Mouse (Mus musculus) liver, embryonic 16.5 days (tissue): ENCODE measurements around the gene Tmeff2. TPM values are rescaled to one million over a fixed set of nuclear protein-coding genes. Genes with fewer than 3 reads are reported as not detected.

ENCODE experiments used
- ATAC-seq: fragments of 200-750 bp; cut with Nextera tagmentation; 2 replicates; pipeline ENCODE4 v1.8.0; 2017; ENCODE audit warnings: low read depth, mild to moderate bottlenecking, moderate number of reproducible peaks, moderate library complexity
- H3K27ac ChIP-seq: fragments of 300-500 bp; sonication (generic); 2 replicates; pipeline ENCODE4 v1.5.1; 2014; ENCODE audit warnings: mild to moderate bottlenecking, low read length
- H3K27me3 ChIP-seq: fragments of 300-500 bp; sonication (generic); 2 replicates; pipeline ENCODE4 v1.6.1; 2014; ENCODE audit warnings: low read depth, low read length, mixed read lengths; ENCODE audit not compliant: control insufficient read depth, insufficient read depth
- H3K36me3 ChIP-seq: fragments of 300-500 bp; sonication (generic); 2 replicates; pipeline ENCODE4 v1.6.1; 2014; ENCODE audit warnings: mild to moderate bottlenecking; ENCODE audit not compliant: control insufficient read depth, insufficient read depth
- H3K4me1 ChIP-seq: fragments of 300-500 bp; sonication (generic); 2 replicates; pipeline ENCODE4 v1.6.1; 2014; ENCODE audit warnings: low read depth, low read length, mixed read lengths; ENCODE audit not compliant: control insufficient read depth
- H3K4me2 ChIP-seq: fragments of 300-500 bp; sonication (generic); 2 replicates; pipeline ENCODE4 v1.6.1; 2014; ENCODE audit warnings: low read depth, low read length, mixed read lengths
- H3K4me3 ChIP-seq: fragments of 300-500 bp; sonication (generic); 2 replicates; pipeline ENCODE4 v1.5.1; 2014; ENCODE audit warnings: low read depth, mild to moderate bottlenecking, low read length
- H3K9ac ChIP-seq: fragments of 300-500 bp; sonication (generic); 2 replicates; pipeline ENCODE4 v1.6.1; 2014; ENCODE audit warnings: low read depth, low read length
- H3K9me3 ChIP-seq: fragments of 300-500 bp; sonication (generic); replicated peaks from 2 replicates; pipeline ENCODE4 v1.6.1; 2016; ENCODE audit warnings: low read length; ENCODE audit not compliant: control insufficient read depth
- WGBS: fragments of 180-500 bp; shearing (Covaris S2); extraction: QIAGEN DNeasy Blood & Tissue Kit; methylation state at CpG from one replicate; pipeline ENCODE4 v1.1.7; 2014; ENCODE audit not compliant: insufficient replicate concordance; 5-methylcytosine and 5-hydroxymethylcytosine counted together
- microRNA-seq: library from miRNA; unstranded; fragments of <30 nt; microRNA quantifications from one replicate; pipeline ENCODE4, GENCODE M21; 2016
- polyA plus RNA-seq: library from polyadenylated mRNA; unstranded; fragments of >200 nt; fragmentation: Nextera tagmentation; extraction: Ambion mirVana; gene quantifications from 2 replicates; pipeline ENCODE4 v1.2.1, GENCODE M21; 2015

Gene Tmeff2
- polyA plus RNA-seq, 1 experiment from 2014 or later: 0.66 TPM

DNA sequence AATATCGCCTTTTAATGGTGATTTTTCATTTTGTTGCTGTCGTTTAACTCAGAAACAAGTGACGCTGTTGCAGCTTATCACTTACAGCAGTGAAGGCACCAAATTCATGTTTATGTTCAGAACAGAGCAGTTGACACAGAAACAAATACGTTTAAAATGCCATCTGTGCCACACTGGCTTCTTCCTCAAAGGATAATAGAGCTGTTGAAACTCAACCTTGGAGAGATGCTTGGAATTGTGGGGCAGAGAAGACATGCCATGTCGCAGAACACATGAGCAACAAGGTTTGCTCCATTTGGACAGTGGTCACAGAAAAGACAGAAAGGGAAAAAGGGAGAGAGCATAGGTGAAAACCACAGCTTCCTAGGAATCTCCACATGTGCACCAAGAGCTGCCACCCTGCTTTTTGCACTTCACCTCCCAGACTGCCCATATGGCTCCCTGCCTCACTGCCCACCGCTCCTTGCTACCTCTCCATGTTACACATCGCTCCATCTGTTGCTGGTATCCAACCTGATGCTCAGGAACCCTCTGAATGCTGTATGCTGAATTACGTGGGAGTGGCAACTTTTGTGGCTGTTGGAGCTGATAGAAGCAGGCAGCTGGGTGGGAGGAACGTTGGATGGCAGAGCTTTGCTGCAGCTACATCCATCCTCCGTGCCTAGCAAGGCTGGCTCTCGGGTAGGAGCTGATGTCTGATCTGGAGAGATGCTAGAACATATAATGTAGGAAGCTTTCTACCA, 298.8 kb downstream of the Tmeff2 start:
- Histone ChIP-seq H3K9ac (no peak overlapping the region), H3K36me3 (no peaks in the 10 kb centered on the region), H3K27me3 (no peaks in the 10 kb centered on the region), H3K4me1 (no peaks in the 10 kb centered on the region), H3K4me2 (no peak overlapping the region), H3K27ac (no peak overlapping the region), H3K4me3 (no peak overlapping the region), H3K9me3 (no peaks in the 10 kb centered on the region)
- 64% methylated on average over 11 of the region's 11 CpGs for WGBS
- no peak for ATAC-seq

DNA sequence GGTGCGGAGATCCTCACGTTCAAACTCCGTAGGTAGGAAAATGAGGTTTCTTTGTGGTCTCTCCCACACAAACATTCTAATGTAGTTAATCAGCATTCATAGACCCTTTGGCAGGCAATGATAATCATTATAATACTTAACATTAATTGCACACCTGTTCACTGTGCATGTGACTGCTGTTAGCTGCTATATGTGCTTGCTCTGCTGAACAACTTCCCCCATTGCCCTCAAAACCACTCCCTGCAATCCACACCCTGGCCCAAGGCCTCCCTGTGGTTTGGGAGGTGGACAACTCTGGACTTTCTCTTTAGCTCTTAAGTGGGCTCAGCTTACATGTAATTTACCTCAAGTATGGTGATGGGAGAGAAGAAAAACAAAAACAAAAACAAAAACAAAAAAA, 299.5 kb downstream of the Tmeff2 start:
- ATAC-seq: no peak
- no peaks in the 10 kb centered on the region for H3K4me1 ChIP-seq
- H3K36me3 ChIP-seq: no peaks in the 10 kb centered on the region
- H3K9ac ChIP-seq: no peak overlapping the region
- H3K4me3 ChIP-seq: no peak overlapping the region
- no peaks in the 10 kb centered on the region for H3K27me3 ChIP-seq
- H3K9me3 ChIP-seq: no peaks in the 10 kb centered on the region
- no peak overlapping the region for H3K4me2 ChIP-seq
- WGBS: 87% methylated on average over 3 of the region's 3 CpGs
- H3K27ac ChIP-seq: no peak overlapping the region

DNA sequence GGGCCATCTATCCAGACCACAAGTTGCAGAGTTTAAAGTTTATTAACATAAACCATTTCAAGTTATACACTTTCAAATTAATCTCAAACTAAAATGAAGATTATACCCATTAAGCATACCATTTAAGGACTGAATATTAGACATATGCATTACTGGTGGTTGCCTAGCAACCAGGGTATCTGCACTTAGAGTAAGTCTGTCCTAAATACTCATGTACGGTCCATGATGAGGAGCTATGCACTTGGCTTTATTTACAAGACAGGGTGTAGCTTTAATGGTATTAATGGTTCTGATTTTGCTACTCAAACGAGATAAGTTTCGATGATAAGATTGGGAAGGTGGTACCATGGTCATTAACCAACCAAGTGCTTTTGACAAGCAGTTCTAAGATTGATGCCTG, 315.2 kb downstream of the Tmeff2 start:
- Histone ChIP-seq H3K9ac (no peak overlapping the region), H3K36me3 (no peaks in the 10 kb centered on the region), H3K9me3 (no peaks in the 10 kb centered on the region), H3K4me1 (no peaks in the 10 kb centered on the region), H3K27me3 (no peaks in the 10 kb centered on the region), H3K27ac (no peak overlapping the region), H3K4me3 (no peak overlapping the region), H3K4me2 (no peak overlapping the region)
- WGBS: 58% methylated on average over 3 of the region's 3 CpGs
- ATAC-seq: no peak

DNA sequence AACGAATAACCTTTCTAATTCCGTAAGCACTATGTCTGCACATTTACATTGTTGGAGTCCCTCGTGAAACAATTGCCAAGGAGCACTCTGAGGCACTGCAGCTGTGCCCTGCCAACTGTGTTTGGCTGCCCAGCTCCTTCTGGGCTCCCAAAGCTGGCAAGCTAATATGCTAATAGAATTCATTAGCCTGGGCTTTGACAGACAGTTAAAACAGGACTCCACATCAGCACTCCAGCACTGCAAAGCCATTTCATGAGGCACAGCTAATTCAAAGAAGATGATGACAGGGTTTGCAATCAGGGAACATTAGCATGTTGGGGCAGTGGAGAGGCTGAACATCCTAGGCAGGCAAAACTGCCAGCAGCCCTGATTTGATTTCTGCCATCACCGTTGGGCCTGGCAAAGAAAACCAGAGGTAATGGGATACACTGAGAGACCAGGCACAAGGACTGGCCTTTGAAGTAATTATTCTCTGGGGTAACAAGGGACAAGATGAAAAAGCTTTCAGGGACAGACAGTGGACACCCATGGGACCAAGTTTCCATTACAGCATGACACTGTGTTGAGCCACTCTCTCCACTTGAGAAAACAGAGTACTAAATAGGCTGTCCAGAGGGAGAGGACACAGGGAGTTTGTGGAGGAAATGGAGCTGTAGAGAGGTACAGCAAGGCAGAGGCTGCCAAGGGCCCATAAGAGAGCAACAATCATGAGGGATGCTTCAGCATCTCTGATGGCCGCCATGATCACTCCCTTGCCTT, 316.0 kb downstream of the Tmeff2 start:
- Histone ChIP-seq H3K9me3 (no peaks in the 10 kb centered on the region), H3K9ac (no peak overlapping the region), H3K4me1 (no peaks in the 10 kb centered on the region), H3K27me3 (no peaks in the 10 kb centered on the region), H3K4me3 (no peak overlapping the region), H3K4me2 (no peak overlapping the region), H3K27ac (no peak overlapping the region), H3K36me3 (no peaks in the 10 kb centered on the region)
- ATAC-seq: no peak
- 65% methylated on average over 5 of the region's 5 CpGs for WGBS

DNA sequence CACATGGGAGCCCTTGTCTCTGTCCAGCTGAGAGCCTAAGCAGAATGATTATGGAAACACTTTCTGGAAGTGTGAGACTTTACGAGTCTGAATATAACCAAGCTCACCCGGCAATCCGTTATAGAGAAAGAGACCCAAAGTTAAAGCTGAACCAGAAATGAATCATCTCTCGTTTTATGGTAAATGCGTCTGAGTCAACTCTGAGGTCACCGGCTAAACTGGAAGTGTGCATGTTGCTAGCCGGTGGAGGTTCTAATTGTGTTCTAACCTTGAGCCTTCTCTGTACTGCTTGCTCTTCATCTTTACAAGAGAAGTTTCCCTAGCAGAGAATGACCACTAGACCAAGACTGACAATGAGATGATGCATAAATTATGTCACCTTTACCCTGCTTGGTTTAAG, 316.8 kb downstream of the Tmeff2 start:
- Histone ChIP-seq H3K27ac (no peak overlapping the region), H3K9me3 (no peaks in the 10 kb centered on the region), H3K27me3 (no peaks in the 10 kb centered on the region), H3K9ac (no peak overlapping the region), H3K4me3 (no peak overlapping the region), H3K4me1 (no peaks in the 10 kb centered on the region), H3K4me2 (no peak overlapping the region), H3K36me3 (no peaks in the 10 kb centered on the region)
- 84% methylated on average over 7 of the region's 7 CpGs for WGBS
- no peak for ATAC-seq

DNA sequence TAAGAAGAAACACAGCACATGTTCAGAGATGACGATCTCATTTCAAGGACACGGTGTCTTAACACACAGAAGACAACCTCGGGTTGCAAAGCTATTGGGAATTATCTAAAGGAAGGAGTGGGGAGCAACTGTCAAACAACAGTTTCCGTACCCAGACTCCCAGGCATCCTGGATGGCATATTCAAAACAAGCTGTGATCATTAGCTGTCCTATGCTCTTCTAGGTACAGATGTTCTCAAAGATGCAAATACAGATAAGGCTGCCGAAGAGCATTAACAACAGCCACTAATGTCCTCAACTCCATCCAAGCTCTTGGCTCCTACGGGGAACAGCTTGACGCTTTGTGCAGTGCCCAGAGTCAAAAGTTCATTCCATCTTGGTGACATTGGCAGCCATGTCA, 324.7 kb downstream of the Tmeff2 start:
- 64% methylated on average over 7 of the region's 7 CpGs for WGBS
- ATAC-seq: no peak
- no peaks in the 10 kb centered on the region for H3K27me3 ChIP-seq
- no peaks in the 10 kb centered on the region for H3K36me3 ChIP-seq
- H3K4me3 ChIP-seq: no peak overlapping the region
- no peak overlapping the region for H3K9ac ChIP-seq
- no peak overlapping the region for H3K27ac ChIP-seq
- H3K4me1 ChIP-seq: no peaks in the 10 kb centered on the region
- H3K4me2 ChIP-seq: no peak overlapping the region
- no peaks in the 10 kb centered on the region for H3K9me3 ChIP-seq

Small RNA genes lying within 50 kb of the gene (microRNA-seq; reads per million reads assigned to microRNA genes)
- not detected for gene Gm25736
